Mouse (Mus musculus) 416B (cell line): ENCODE results near the gene Dtx4.
"Not testable (repeated sequence)": the region's sequence is repeated elsewhere in the genome, so short reads cannot be mapped to it uniquely, and the experiment has no call there.

ENCODE experiments used
- DNase-seq: peaks from one replicate; pipeline ENCODE4 v3.0.0; 2011; ENCODE audit warnings: low read depth

Dtx4 gene

DNA sequence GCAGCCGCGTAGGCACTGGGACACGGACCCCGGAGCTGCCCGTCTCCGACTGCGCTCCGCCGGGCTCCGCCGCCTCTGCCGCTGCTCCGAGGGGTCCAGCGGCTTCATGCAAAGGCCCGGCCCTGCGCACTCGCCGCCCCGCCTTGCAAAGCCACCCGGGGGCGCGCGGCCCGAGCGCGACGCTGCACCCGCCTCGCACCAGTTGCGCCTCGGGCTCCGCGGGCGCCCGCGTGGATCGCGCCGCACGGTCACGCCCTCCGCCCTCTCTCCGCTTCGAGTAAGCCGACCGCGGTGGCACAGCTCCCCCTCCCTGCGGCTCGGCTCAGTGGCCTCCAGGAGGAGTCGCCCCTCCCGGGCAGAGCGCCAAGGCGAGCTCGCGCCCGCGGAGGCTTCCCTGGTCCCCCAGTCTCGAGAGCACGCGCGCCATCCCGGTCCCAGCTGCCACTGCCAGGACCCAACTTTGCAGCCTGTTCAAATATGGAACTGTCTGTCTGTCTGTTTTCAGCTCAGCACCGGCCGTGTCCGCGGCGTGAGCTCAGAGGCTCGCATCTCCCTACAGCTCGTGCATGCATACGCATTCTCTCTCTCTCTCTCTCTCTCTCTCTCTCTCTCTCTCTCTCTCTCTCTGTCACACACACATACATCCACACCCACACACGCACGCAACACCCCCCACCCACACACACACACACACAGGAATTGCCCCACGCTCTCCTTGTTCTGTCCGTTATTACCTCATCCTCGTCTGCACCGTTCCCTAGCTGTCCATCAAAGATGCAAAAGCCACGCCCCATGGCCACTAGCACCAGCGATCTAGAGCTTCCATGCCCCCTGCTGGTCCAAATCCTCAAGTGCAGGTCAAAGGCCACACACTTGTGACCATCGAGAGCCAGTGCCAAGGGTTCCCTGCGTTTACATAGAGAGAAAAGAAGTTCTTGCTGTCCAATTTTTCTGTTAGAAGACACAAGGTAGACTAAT is at the start of gene Dtx4:
Gene Dtx4 (minus strand): TSS at position 85 of the 978 bp plus-strand sequence.
- DNase-seq: peak; percentile 94

DNA sequence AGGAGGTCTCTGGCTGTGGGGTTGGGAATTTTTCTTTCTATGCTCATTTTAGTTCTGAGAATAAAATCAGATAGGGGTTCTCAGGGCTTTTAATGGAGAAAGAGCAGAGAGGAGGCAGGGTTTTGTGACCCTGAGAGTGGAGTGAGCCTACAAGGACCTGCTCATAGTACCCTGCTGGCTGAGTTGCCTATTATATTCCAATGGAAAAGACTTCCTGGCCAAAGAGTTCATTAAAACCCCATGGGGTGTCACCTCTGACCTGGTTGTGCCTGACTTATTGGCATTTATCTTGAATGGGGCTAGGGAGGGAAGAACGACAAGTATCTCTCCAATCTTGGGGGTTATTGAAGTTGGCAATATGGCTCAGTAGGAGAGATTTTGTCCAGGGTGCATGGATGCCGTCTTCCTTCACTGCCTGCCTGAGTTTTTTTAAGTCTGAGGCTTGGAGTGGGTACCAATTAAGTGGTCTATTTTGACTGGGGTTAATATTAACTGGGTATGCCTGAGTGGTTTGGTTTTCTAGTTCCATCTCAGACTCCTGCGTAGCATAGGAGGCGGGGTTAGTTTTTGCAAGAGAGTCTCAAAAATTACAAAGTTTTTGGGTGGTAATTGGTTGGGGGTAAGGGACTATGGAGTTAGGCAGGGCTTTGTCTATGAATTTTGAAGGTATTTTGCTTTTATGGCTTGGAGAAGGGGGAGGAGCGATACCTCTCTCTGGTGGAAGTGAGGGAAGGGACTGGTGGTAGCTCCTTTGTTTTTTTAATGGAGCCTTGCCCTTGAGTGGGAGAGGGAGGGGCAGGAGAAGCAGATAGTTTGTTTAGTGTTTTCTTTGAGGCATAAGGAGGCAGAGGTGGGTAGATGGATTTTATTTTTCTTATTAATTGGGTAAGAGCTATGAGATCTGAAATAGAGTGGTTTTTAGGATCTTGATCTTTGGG is 49.0 kb upstream of the Dtx4 start:
- DNase-seq: no peak

DNA sequence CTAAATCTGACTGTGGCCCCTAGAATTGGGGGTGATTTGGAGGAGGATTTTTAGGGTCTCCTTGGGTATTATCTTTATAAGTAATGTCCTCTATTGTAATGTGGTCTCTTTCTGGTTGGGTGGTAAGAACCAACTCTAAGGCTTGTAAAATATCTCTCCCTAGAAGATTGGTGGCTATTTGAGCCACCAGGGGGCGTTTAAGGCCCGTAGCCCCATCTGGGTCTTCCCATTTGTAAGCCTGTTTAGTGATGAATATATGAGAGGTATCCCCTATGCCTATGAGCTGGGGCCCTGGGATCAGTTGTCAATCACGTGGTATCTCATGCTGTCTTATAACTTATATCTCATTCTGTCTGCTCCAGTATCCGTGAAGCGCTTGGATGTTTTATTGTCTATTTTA is 47.9 kb upstream of the Dtx4 start:
- peak; percentile 69 for DNase-seq

DNA sequence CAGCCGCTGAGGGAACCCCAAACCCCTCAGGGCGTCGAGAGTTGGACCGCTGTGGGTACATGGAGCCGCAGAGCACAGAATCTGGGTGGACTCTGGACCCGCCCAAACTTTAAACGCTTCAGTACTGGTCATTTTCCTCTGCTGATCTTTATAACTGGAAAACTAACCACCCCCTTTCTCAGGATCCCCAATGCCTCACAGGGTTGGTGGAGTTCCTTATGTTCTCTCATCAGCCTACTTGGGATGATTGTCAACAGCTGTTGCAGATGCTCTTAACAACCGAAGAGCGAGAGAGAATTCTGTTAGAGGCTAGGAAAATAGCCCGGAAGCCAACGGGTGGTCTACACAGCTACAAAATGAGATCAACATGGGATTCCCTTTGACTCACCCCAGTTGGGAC is 44.2 kb upstream of the Dtx4 start, which contains the start of gene Fam111a:
Gene Fam111a (plus strand): TSS at position 301 of the 400 bp plus-strand sequence.
- DNase-seq: not testable (repeated sequence)

DNA sequence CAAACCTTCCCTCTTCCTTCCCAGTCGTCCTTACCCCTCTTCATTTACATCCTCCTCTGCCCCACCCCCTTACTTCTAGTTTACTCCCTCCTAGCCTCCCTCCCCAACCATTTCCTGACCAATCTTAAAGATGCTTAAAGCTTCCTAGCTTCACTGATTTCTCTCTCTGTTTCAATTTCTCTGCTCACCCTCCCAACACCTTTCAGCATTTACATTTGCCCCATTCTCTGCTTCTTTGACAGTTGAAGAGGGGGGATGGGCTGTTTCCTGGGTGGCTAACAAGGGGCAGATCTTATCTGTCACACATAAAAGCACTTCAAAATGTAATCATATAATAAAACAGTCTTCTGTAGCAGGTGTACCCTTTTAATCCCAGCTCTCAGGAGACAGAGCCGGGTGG is 40.4 kb upstream of the Dtx4 start:
- no peak for DNase-seq

DNA sequence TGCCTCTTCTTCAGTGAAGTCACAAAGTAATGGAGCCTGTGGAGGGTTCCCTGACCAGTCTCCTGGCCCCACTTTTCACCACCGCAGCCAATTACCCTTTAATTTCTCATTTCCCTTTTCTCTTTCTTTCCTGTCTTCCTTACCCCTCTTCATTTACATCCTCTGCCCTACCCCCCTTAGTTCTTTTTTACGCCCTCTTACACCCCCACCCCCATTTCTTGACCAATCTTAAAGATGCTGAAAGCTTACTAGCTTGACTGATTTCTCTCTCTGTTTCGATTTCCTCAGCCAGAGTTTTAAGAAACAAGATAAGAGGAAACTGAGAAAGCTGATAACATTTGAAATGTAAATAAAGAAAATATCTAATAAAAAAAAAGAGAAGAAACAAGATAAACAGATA is 39.5 kb upstream of the Dtx4 start:
- no peak for DNase-seq

DNA sequence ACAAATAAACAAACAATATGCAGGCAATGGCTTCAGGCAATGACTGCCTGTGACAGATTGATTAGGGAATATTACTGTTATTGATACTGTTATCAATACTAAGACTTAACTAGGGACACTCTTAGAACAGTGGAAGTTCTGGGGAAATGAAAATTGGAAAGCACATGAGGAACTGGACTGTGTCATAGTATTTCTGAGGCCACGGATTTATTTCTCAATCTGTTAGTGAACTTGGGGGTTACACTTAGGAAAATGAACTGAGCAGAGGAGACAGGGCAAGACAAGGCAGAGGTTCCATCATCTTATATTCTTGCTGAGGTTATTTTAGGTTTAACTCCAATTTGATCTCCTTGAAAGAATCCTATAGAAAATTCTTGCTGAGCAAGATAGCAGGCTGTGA is 38.7 kb upstream of the Dtx4 start:
- no peak for DNase-seq

DNA sequence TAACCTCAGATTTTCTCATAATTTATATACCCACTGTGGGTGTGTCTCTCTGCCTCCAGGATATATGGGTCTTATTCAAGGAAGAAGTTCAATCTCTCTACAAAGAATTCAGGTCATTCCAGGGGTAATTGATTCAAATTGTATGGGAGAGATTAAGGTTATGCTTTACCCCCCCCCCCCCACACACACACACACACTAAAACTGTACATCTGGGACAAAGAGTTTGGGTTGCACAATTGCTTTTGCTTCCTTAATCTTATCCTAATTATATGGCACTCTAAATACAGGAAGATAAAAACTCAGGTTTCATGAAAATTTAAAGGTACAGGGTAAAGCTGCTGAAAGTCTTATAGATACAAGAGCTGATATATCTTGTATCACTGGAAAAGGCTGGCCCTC is 35.9 kb upstream of the Dtx4 start:
- no peak for DNase-seq

DNA sequence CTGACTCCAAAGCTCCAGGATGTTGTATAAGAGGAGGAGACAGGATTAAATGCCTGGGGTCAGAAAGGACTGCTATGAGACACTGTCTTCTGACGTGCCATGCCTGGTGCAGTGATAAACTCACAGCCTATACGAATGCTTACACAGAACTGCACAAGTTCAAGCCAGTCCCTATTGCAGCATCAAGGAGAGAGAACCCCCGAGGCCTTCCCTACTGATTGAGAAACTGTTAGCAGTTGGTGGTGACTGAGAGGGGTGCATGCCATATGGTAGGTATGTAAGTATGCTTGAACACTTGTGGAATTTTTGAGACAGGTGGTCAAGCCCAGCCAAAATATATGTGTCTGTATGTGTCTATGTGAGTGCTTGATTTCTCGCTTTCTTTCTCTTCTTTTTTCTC is 22.1 kb upstream of the Dtx4 start:
- no peak for DNase-seq

DNA sequence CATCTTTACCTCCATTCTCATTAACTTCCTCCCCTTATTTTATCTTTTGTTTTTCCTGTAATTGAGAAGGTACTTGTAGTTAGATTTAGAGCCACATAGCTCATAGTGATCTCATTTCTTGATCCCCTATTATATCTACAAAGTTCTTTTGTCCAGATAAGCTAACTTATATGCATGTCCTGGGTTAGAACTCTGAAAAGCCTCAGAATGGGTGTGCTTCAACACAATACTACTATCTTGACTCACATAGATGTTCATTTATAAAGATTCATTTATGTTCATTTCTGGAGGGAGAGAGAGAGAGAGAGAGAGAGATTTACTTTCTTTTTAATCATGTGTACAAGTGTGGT is 17.3 kb upstream of the Dtx4 start:
- DNase-seq: no peak

DNA sequence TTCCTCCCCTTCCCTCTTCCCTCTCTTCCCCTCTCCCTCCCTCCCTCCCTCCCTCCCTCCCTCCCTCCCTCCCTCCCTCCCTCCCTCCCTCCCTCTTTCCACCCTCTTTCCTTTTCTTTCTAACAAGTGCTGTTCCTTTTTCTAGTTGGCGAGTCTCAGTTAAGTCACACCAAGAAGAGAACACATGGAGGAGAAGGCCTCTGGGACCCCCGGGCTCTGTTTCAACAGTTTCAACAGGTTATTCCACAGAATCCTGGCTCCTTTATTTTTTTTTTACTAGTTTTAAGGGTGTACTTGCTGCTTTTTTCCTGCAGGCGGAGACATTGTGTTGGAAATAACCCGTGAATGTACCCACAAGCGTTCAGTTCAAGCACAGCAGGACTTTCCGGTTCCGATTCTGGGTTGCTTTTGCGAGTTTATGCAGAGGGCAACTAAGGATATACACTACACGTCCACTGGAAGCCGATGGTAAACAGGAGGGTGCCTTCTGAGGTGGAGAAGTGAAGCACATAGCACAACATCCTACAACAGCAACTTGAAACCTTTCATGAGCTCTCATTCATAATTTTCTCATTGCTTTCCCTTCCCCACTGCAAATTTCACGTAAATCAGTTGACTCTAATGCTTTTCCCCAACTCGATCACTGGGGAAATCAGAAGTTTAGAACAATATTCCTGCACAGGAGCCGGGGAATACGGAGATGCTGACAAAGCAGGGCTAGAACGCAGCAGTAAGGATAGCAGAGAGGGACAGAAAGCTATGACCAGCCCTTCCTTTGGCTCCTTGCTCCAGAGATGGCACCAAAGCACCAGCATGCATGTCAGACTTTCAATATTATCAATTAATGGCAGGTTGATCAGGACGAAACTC is 16.7 kb upstream of the Dtx4 start:
- peak; percentile 86 for DNase-seq

DNA sequence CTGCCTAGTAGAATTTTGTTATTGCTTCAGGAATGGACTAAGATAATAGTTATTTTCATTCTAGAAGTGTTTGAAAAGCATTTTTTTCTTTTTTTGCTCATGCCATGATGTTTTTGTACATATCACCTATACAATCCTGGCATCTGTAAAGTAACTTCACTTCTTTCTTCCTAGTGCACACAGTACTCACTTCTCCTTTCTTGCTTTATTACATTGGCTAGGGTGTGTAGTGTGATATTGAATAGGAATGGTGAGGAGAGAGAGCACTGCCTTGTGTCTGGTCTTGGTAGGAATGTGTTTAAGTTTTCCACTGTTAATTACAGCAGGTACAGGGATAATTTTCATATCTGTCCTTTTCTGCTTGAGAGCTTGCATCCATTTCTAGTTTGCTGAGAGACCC is 13.4 kb upstream of the Dtx4 start:
- no peak for DNase-seq

DNA sequence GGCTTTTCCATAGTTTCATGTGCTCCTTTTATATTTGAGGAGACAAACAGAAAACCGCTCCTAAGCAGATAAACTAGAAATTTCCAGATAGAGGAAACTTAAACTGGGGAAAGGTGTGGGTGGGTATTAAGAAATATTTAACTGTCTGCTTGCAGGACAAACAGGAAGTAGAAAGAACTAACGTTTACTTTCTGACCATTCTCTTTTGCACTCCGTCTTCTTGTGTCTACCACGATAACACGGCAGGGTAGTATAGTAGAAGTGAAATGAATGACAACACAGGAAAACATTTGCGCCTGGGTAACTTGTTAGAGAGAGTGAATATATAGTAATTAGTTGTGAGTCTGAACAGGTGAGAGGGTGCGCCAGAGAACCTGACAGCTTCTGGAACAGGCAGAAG is 1.5 kb upstream of the Dtx4 start:
- DNase-seq: peak; percentile 18

DNA sequence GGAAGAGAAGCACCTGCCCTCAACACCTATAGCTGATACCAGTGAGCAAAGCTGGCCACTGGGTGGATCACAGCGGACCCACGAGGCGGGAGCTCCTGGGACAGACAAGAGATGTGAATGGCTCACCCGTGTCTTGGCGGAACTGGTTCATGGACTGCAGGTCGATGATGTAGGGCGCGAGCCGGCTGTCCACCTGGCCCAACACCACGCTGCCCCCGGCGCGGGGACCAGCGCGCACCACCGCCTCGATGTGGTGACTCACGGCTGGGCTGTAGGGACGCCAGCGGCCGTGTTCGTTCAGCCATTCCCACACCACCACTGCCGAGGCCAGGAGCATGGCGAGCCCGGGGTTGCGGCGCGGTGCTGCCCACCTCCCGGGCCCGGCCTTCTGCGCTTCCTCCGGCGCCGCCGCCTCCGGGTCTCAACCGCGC is 358 bp downstream of the Dtx4 start:
- peak; percentile 23 for DNase-seq

DNA sequence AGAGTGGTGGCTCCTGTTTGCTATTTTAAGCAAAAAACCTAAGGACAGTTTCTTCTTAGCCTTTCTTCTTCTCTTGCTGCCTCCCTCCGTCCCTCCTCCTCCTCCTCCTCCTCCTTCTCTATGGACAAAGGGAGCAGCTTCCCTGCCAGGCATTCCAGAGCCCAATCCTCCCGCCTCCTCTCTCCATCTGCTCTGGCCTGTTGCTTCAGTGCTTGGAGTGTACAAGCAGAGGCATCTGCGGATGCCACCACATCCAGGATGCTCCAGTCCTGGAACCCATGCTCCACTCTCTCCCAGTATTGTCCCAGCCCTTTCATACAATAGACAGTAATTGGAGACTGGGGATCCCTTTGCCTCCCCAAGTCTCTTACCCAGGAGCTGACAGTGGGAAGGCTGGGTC is 1.1 kb downstream of the Dtx4 start:
- no peak for DNase-seq

DNA sequence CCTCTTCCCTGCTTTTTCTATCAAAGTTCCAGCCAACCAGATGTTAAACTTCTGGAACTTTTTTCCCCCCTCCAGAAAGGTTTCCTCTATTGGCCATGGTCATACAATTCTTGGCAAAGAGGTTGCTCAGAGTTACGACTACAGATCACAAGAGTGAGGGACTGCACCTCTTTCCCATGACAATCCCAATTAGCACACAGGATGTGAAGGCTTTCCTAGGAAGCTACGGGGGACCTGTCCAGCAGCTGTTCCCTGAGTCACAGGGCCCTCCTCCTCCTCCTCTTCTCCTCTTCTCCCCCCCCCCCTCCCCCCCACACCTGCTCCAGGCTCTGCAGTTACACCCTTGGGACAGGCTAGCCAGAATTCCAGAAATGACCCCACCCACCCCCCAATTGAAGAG is 1.8 kb downstream of the Dtx4 start:
- DNase-seq: no peak

DNA sequence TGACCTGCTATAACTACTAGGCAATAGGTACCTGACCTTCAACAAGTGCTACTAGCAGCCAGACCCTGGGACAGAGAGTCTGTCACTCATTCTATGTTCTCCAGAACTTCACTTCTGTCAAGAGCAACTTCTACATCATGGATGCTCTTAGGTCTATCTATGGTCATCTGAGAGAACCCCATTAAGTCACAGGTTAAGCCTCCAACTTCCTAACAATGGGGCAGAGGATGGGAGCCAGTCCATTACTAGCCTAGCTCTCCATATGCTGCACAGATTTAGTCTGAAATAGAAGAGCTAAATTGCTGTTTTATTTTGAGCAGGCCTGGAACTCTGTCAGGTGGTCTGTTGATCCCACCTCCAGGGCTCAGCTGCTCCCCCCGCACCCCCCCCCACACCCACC is 2.3 kb downstream of the Dtx4 start:
- no peak for DNase-seq

DNA sequence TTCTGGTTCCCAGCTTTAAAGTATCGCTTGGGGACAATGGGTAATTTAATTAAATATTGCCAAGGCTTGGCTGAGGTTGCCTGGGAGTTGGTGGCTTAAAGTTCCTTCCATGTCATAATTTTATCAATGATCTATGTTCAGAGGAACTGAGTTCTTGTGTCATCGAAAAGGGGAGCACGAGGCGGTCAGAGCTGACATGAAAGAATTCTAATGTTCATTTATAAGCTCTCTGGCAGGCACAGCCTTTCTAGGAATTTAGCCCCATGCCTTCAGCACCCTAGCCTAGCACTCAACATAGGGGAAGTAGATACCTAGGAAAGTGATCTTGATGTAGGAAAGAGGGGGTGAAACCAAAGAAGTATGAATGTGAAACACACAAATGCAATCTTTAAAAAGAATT is 2.9 kb downstream of the Dtx4 start:
- no peak for DNase-seq

DNA sequence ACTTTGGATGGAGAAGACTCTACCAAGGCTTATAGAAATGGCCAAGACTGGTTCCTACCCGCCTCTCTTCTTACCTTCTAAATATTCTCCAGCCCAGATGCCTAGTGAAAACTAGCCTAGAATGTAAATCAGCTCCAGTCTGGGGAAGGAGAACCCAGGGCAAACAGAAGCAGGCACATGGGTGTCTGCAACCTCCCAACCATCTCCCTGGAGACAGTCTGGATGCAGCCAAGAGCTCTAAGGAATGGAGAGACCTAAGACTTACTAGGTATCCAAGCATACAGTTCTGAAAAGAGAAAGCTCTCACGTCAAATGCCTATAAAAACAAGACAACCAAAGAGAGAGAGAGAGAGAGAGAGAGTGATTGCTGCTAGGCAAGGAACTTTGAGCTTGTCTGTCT is 3.3 kb downstream of the Dtx4 start:
- no peak for DNase-seq

DNA sequence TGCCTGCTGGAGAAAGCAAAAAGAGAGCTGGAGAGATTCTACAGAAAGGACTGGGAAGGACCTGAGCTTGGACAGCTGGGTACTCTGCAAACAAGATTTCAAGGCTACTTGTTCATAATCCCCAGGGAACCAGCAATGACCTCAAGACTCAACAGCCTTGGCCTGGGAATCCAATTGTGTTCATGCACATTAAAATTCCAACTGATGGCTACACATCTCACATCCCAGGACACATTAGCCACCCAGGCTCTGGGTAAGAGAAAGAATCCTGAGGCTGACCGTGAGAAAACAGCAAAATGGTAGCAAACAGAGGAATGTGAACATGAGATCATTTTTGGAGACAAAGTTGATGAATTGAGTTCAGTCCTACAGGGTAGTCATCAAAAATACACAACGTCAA is 5.0 kb downstream of the Dtx4 start:
- DNase-seq: no peak

DNA sequence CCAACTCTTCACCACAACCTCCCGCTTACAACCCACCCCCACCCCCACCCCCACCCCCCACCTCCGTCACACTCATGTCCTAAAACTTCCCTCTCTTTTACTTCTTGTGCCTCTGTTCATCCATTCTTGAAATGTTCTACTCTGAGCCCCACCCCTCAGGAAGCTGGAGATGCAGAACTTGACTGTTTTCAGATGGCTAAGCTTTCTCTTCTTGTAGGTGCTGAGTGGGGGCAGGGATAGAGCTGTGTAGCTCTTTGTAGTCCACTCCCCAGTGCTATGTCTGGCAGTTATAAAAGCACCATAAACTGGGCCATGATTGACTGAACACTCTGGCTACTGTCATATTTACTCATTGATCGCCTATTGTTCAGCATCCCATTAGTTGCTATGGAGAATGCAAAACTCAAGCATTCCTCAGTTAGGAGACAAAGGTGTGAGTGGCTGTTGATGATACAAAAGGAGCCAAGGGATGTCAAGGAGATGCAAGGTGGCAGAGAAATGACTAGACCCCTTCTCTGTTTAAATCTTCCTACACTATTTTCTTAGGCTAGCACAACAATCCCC is 6.2 kb downstream of the Dtx4 start:
- DNase-seq: no peak

DNA sequence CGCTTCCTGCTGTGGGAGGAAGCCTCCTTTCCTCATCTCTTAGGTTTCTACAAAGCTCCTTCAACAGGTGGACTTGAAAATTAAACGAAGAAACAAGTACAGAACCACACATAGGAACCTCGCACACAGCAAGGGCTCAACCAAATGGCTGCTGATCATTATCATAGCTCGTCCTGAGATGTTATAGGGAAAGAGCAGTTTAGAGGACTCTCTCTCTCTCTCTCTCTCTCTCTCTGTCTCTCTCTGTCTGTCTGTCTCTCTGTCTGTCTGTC is 7.1 kb downstream of the Dtx4 start:
- no peak for DNase-seq
